Mouse (Mus musculus): ENCODE measurements at regions not wholly inside any gene's neighbourhood (a gene's known extent, or its start where the extent isn't known, plus 50 kb on each side); places are given as distances from the start of the nearest gene placed in this dataset.

DNA sequence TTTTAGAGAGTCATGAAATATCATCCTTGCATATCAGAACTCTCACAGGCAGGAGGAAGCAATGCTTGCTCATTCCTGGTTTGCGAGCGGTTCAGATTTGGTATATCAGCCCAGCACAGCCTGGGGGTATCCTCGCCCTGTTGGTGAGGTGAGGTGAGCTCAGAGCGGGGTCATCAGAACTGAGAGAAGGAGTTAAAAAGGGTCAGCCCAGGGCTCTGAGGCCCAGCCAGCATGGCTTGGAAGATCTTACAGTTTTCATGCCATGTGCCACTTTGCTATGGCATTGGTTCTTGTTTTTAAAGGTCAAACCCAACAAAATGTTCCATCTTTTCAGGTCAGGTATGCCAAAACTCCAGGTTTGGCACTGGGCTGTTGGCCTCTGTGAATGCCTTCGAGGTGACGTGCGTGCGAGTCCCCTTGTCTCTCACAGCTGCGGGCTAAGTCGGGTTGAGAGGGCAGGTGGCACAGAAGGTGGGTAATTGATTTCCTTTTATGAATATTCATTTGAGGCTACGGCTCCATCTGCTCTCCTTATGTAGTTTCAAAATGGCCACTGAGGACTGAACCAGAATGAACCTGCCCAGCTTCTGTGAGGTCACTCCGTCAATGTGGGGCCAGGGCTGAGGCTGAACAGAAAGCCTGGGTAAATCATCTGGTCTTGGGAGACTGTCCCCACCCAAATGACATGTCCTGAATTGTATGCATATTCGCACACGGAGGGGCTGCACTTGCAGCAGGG is 86.3 kb downstream of the Hhipl2 start:
- ATAC-seq (replicated peaks; ENCODE audit: poor library complexity, severe bottlenecking), result no peak

DNA sequence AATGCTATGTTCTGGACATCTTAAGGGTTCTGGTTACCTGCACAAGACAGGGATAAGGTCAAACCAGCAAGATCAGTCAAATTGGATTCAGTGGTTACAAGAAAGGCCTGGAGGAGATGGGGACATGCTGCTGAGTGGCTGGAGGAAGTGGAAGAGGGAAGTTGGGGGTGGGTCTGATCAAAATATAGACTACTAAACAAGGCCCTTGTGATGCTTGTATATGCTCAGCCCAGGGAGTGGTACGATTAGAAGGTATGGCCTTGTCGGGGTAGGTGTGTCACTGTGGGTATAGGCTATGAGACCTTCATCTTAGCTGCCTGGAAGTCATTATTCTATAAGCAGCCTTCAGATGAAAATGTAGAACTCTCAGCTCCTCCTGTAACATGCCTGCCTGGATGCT is 89.9 kb downstream of the Hhipl2 start:
- ATAC-seq (replicated peaks; ENCODE audit: poor library complexity, severe bottlenecking), result 0 out of 2 replicates have a peak, but pooled peaks have one; percentile 33

DNA sequence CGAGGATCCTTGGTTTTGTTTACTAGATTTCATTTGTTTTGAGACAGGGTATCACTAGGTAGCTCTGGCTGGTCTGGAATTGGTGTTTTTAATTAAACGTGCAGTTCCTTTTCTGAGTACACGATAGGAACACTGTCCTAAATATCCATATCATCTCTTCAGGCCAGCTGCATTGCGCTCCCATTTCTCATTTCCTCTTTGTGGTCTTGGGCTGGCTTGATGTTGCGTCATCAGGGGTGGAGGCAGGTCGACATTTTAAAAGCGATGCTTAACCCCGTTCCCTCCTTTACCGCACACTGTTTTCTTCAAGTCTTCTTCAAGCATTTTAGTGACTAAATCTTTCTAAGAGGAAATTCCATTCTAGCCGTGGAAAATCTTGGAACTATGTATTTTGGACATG is 92.7 kb downstream of the Hhipl2 start:
- ATAC-seq (replicated peaks; ENCODE audit: poor library complexity, severe bottlenecking), result peak; percentile 99

DNA sequence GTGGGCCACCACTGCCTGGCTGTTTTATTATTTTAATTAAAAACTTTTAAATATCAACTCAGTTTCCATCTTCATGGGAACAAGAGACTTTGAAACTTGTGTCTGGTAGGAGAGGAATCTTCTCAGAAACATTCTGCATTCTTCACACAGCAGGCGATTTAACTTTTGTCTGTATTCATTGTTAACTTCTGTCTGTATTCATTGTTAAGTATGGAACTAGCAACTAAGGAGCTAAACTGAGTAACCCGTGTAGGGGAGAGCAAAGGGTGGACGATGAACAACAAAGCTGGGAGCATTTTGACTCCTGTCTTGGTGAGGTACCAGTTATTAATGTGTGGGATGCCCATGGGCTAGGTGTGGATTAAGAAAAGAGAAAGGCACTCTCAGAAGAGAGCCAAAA is 95.9 kb downstream of the Hhipl2 start:
- no peak for ATAC-seq (replicated peaks; ENCODE audit: poor library complexity, severe bottlenecking)

DNA sequence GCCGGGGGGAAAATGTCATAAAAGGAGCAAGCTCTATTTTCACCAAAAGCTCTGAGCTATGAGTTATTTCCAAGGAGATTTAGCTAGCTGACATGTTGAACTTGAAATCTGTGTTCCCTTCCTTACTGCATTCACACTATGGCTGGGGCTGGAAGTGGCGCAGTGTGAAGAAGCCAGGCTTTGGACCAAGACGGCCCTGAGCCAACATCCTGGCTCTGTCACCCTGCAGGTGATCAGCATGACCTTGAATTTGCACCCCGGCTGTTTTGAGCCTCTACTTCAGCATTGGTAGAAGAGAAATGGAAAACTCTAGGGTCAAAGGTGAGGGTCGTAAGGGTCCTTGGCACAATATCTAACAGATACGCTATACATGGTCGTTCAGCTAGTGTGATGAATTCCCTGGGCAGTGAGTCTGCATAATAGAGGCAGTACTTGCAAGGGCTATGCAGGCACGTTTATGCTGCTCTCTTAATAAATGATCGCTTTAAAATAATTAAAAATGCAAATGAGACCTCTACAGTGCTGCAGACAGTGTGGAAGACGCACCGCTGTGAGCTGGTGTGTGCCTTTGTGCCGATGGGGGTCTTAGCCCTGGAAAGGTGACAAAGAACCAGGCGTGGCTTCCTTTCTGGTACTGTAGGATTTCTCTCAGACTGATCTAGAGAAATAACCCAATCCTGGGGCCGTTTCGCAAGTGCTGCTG is 96.4 kb downstream of the Hhipl2 start:
- ATAC-seq (replicated peaks; ENCODE audit: poor library complexity, severe bottlenecking), result no peak

DNA sequence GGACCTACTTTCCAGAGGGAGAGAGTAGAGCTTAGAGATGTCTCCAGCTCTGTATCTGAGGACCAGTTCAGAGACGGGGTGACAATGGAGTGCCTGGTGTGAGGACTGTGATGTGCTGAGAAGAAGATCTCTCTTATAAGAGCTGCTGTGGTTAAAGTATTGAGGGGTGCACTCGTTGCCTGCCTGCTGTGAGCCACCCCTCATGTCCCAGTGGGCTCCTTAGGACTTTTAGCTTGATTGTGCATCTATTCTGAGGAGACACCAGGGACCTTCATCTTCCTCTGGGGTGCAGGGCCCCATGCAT is 96.9 kb downstream of the Hhipl2 start:
- no peak for ATAC-seq (replicated peaks; ENCODE audit: poor library complexity, severe bottlenecking)

DNA sequence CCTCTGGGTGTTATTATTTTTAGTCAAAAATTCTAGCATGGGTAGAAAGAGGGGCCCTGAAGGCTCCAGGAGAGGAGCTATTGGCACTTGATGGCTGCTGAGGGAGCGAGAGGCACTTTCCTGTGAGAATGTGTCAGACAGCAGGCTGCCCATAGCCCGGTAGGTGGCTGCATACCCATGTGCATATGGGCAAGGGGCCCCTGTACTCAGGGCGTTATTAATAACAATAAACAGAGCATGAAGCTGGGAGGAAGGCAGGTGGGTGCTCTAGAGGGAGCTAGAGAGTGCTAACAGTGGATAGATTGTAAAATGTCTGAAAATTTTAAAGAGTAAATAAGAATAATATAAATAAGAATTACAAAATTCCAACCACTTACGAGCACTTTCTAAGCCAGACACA is 98.2 kb downstream of the Hhipl2 start:
- ATAC-seq (replicated peaks; ENCODE audit: poor library complexity, severe bottlenecking), result no peak

DNA sequence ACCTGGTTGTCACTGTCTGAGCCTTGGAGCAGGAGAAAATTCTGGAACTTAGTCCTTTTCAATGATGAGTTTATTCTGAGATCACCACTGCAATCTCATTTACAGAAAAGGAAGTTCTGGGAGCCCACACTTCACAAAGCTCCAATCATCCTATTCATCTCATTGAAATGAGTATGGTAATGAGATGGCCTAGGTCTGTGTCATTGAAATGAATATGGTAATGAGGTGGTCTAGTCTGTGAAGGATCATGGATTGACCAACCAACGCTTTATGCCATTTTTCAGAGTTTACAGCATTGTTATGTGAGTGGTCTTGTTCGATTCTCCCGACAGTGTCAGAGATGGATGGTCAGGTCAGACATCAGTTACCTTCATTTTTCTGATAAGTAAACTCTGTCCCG is 99.2 kb downstream of the Hhipl2 start:
- no peak for ATAC-seq (replicated peaks; ENCODE audit: poor library complexity, severe bottlenecking)

DNA sequence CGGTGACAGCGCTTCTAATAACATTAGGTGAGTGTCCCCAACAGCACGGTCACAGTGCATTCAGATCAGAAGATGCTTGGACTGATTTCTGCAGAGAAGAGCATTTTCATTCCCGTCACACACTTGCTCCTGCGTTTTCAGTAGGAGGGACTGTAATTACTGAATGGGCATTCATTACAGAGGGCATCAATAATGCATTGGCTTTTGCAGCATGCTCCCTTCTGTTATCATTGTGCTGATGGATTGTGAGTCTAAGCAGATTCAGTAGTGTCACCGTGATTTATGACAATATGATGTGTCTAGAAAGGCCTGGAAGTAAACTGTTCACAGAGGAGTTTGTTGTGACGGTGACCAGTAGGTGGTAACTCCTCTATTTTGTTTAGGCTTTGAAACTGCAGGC is 103.6 kb downstream of the Hhipl2 start:
- no peak for ATAC-seq (replicated peaks; ENCODE audit: poor library complexity, severe bottlenecking)

DNA sequence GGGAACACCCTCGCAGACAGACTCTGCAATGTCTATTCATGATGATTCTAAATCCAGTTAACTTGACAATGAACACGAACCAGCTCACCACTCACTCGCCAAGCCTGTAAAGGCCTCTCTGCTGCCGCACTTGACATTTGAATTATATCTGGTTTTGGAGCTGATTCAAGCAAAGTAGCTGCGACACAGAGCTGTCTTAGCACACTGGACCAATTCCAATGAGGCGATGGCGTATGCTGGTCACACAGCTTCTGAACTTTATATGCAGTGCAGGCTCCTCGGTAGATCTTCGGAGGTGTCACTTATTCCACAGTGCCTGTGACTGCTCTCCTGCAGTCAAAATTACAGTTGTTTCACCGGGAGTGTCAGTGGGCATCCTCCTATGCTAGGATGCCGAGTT is 115.4 kb downstream of the Hhipl2 start:
- no peak for ATAC-seq (replicated peaks; ENCODE audit: poor library complexity, severe bottlenecking)

DNA sequence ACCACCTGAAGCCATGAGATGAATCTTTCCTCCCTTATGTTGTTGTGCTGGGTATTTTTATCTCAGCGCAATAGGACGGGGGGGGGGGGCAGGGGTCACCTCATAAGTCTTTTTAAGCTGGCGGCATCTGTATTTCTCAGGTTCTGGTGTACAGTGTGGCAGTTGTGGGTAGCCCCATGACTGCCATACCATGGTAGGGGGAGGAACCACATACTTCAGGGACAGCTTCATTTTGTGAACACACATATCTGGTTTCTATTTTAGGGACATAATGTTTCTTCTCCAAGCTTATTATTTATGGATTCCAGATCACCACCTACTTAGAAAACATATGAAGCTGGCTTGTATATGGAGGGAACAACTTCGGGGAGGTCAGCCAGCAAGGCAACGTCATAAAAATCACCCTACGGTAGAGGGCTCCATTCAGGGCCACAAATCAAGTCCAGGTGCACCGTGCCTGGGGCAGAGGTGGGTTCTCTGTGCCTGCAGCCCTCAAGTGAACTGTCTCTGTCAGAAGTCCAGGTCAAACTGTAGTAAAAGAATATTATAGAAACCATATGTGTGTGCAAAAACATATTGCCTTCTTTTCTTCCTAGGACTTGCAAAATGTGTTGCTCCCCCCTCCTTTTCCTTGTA is 130.9 kb downstream of the Hhipl2 start:
- ATAC-seq (replicated peaks; ENCODE audit: poor library complexity, severe bottlenecking), result no peak

DNA sequence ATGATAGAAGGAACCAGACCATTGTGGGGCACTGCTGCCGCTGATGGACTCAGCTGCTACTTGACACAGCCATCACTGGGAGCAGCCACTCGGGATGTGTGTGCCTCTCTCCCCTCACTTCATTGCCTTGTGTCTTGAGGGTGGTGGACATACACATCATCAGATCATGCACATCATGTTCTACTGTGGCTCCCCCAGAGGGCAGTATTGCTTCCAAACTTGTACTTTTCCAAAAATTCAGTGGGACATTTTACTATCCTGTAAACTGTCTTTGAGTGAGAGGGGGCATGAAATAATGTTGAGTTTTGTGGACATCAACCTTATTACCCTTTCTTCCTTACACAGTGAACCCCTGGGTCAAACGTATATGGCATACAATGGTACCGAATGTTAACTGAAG is 134.6 kb downstream of the Hhipl2 start:
- no peak for ATAC-seq (replicated peaks; ENCODE audit: poor library complexity, severe bottlenecking)

DNA sequence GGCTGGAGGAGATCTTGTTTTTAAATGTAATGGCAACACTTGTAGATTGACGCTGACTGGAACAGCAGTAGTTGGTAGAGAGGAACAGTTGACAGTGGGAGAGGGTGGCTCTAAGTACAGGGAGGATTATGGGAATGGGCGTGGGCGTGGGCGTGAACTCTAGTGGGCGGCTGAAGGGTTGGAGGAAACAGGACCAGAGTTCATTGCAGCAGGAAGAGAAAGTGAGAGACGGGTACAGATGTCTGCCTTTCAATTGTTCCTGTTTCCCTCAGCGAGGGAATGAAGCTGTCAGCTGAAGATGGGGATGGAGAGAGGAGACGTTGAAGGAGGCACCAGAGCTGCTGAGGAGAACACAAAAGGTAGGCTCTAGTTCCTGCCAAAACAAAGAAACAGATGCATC is 135.2 kb downstream of the Hhipl2 start:
- ATAC-seq (replicated peaks; ENCODE audit: poor library complexity, severe bottlenecking), result peak; percentile 25

DNA sequence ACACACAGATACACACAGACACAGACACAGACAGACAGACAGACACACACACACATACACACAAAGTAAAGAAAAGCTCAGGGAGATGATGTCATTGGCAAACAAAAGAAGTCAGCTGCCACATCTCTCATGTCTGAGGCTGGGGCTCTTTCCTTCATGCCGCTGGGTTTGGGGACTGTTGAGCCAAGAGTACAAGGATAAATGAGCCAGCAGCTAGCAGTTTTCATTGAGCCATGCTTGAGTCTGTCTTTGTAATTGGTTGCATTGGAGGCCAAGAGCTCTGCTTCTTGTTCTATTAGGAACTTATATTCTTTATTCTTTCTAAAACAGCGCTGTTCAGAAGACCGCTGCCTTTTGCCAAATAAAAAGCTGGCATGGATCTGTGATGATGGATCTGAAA is 144.8 kb downstream of the Hhipl2 start:
- no peak for ATAC-seq (replicated peaks; ENCODE audit: poor library complexity, severe bottlenecking)

DNA sequence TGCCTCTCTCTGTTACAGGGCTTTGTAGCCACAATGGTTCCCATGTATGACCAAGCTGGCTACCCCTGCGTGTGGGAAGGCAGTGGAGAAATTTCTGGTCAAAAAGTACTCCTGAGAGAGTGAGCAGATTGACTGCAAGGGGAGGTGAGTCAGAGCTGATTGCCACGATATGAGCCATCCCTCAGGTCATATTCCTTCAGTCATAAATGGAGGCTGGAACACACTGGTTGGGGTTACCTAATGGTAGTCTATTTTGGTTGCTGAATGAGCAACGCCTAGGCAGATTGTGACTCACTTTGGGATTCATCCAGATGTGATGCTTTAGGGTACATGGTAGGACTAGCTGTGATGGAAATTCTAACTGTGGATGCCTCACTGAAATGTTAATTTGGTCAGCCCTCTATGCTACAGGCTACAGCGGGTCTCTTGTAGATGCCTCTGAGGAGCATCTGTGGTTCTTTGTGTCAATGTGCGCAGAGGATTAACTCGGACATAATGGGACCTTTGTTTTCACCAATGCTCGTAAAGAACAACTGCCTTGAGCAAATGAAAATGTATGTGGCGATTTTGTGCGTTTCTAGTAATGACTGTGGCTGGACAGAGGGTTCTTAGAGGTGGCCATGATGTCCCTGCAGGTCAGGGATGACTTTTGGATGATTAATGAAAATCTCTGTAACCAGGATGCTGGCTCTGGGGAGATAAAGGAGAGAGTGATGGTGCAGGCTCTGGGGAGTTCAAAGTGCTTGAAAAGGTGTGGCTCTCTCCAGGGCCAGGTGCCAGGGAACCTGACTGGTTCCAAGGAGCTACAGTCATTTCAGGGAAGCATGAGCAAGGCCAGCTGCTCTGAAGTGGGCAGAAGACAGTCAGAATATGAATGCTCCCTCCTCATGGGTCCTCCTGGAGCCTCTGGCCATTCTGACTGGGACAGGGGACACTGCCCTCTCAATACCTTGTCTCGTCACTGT is 155.9 kb downstream of the Hhipl2 start:
- ATAC-seq (replicated peaks; ENCODE audit: poor library complexity, severe bottlenecking), result no peak

DNA sequence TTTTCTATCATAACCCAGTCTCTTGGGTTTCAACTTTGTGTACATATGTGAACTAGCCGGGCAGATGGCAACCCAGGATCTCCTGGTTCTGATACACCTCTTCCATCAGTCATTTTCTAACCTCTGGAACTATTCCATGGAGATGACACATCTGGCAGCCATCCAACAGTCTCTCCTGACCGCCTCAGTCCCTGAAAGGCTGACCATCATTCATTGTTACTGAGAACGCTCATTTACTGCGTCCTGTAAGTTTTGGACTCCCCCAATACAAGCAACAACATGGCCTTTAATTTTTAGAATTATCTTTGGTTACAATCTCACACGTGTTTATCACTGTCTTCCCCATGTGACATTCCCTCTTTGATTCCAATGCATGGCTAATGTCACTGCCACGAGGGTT is 166.8 kb downstream of the Hhipl2 start:
- ATAC-seq (replicated peaks; ENCODE audit: poor library complexity, severe bottlenecking), result no peak

DNA sequence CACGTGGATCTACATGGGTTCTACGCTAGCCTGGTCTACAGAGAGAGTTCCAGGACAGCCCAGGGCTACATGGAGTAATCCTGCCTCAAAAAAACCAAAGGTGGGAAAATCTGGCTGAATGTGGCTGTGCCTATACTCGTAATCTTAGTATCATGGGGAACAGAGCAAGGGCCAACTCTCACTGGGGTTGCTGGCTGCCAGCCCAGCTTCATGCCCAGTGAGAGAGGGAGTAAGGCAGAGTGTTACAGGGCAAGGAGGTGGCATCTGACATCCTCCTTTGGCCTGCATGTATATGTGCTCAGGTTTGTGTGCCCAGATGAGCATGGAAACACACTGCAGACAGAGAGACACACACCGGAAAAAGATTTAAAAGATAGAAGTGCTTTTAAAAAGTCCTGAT is 168.4 kb downstream of the Hhipl2 start:
- no peak for ATAC-seq (replicated peaks; ENCODE audit: poor library complexity, severe bottlenecking)

DNA sequence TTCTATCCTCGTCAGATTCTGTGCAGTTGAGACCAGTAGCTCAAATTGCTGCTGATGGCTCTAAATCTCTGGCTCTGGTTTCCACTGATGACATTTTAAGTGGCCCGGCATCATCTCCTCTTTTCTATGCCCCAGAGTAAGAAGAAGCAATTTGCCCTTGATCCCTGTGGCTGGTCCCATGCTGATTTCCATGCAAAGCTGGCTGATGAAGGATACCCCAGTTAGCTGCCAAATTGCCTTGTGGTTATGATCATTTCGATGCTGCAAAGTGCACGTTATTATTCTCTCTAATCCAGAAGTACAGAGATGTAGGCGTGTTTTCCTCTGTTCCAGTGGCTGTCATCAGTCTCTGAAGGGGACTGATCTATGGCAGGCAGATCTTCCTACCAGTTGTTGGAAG is 177.3 kb downstream of the Hhipl2 start:
- ATAC-seq (replicated peaks; ENCODE audit: poor library complexity, severe bottlenecking), result no peak

DNA sequence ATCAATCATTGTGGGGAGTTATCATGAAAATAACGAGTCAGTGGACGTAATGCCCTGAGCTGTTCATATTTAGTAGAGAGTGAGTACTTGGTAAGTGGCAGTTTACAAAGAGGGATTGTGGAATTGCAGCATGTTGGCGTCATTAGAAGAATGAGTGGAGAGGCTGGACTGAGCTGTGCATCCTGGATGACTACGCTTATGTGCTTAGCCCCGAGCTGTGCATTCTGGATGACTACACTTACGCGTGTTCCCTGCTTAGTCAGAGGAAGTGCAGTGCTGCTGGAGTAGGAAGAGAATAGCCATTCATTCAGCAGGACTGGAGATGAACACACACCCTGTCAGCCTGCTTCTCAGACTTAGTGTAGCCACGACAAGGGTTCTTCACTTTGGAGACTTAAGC is 182.5 kb downstream of the Hhipl2 start:
- ATAC-seq (replicated peaks; ENCODE audit: poor library complexity, severe bottlenecking), result no peak

DNA sequence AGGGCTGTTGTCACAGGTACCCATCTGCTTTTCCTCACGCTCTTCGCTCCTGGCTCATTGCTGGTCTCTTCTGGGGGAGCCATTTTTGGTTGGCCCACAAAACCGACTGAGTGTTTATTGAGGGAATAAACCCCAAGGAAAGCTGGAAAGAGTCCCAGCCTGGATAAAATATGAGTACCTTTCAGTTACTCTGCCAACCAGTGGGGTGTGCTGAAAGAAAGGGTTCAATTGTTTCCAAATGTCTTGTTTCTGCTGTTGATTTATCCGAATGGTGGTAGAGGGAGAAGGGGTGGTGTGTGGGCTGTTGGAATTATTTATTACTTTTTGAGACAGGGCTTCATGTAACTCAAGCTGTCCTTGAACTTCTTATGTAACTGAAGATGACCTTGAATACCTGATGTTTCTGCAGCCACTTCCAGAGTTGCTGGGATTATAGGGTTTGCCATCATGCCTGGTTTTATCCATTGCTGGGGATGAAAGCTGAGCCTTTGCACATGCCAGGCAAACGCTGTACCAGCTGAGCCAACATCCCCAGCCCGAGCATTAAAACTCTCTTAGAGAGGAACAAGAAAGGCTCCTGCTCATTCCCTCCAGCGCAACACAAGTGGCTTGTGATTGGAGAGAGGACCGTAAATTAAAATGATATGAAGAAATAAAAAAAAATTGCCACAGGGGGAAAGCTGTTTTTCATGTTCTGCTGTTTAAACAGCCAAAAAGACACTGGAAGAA is 194.1 kb downstream of the Hhipl2 start:
- no peak for ATAC-seq (replicated peaks; ENCODE audit: poor library complexity, severe bottlenecking)
